Mouse (Mus musculus) neural tube, embryonic 11.5 days (tissue): ENCODE data around the gene Med23. TPM values are rescaled to one million over a fixed set of nuclear protein-coding genes. Genes with fewer than 3 reads are reported as not detected.
A peak's percentile ranks its signal among the peaks of the same experiment; 100 is the strongest.

Experiments used
- ATAC-seq: fragments of 200-750 bp; cut with Nextera tagmentation; 2 replicates; pipeline ENCODE4 v1.8.0; 2017; ENCODE audit warnings: moderate number of reproducible peaks, mild to moderate bottlenecking, moderate TSS enrichment, moderate library complexity; ENCODE audit not compliant: insufficient read depth, low FRiP score, low TSS enrichment
- DNase-seq: peaks from one replicate; pipeline ENCODE4 v3.0.0-alpha.2; 2015; ENCODE audit warnings: low spot score
- H3K27ac ChIP-seq: fragments of 300-500 bp; sonication (generic); 2 replicates; pipeline ENCODE4 v1.5.1; 2014; ENCODE audit warnings: low read depth, mild to moderate bottlenecking, low read length
- H3K27me3 ChIP-seq: fragments of 300-500 bp; sonication (generic); 2 replicates; pipeline ENCODE4 v1.6.1; 2014; ENCODE audit warnings: mild to moderate bottlenecking, low read length, mixed read lengths; ENCODE audit not compliant: control insufficient read depth, insufficient read depth
- H3K36me3 ChIP-seq: fragments of 300-500 bp; sonication (generic); 2 replicates; pipeline ENCODE4 v1.6.1; 2014; ENCODE audit warnings: mild to moderate bottlenecking, low read length, moderate library complexity, mixed read lengths; ENCODE audit not compliant: control insufficient read depth, insufficient read depth
- H3K4me1 ChIP-seq: fragments of 300-500 bp; sonication (generic); 2 replicates; pipeline ENCODE4 v1.6.1; 2014; ENCODE audit warnings: low read length, mixed read lengths; ENCODE audit not compliant: control insufficient read depth, insufficient read depth
- H3K4me2 ChIP-seq: fragments of 300-500 bp; sonication (generic); 2 replicates; pipeline ENCODE4 v1.6.1; 2014; ENCODE audit warnings: low read depth, mild to moderate bottlenecking, moderate library complexity
- H3K4me3 ChIP-seq: fragments of 300-500 bp; sonication (generic); 2 replicates; pipeline ENCODE4 v1.5.1; 2014; ENCODE audit warnings: low read depth, low read length
- H3K9ac ChIP-seq: fragments of 300-500 bp; sonication (generic); 2 replicates; pipeline ENCODE4 v1.6.1; 2014; ENCODE audit warnings: mild to moderate bottlenecking, low read length
- H3K9me3 ChIP-seq: fragments of 300-500 bp; sonication (generic); 2 replicates; pipeline ENCODE4 v1.6.1; 2016; ENCODE audit warnings: low read length; ENCODE audit not compliant: control insufficient read depth
- WGBS: fragments of 180-500 bp; shearing (Covaris S2); extraction: QIAGEN DNeasy Blood & Tissue Kit; methylation state at CpG from one replicate; pipeline ENCODE4 v1.1.7; 2014; 5-methylcytosine and 5-hydroxymethylcytosine counted together
- polyA plus RNA-seq: library from polyadenylated mRNA; unstranded; fragments of >200 nt; fragmentation: Nextera tagmentation; extraction: Ambion mirVana; gene quantifications from 2 replicates; pipeline ENCODE4 v1.2.1, GENCODE M21; 2014

The Med23 gene
- polyA plus RNA-seq, 1 experiment from 2014 or later, result 32.9 TPM

DNA sequence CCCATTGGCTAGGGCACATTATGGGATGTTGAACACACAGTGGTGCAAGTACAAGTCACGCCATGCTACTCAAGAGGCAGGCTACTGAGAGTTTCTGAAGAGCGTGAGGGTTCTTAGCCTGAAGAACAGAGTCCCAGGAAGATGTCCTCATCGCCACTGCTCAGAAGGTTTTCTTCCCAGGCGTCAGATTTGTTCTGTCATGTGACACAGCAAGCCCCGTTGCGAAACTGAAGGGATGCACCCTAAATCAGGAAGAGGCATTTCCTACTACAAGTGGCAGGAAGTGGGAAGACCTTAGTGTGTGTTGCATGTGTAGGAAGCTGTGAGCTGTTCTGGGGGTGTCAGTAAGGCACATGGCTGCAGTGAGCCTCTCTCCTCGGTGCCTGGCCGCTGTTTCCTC, 41.4 kb downstream of the Med23 start:
- Histone ChIP-seq H3K27ac (no peak overlapping the region), H3K27me3 (no peaks in the 10 kb centered on the region), H3K9me3 (no peaks in the 10 kb centered on the region), H3K4me3 (no peak overlapping the region), H3K36me3 (peaks cover 13% of the 10 kb centered on the region), H3K4me2 (no peak overlapping the region), H3K9ac (no peak overlapping the region), H3K4me1 (no peaks in the 10 kb centered on the region)
- DNase-seq, result no peak
- no peak for ATAC-seq
- 96% methylated on average over 8 of the region's 8 CpGs for WGBS

- H3K9me3 ChIP-seq, result no peaks in the 10 kb centered on the region
- H3K27ac ChIP-seq, result no peak overlapping the region
- H3K9ac ChIP-seq, result no peak overlapping the region
- ATAC-seq (no peak), DNase-seq (no peak)
- H3K27me3 ChIP-seq, result no peaks in the 10 kb centered on the region
- no peaks in the 10 kb centered on the region for H3K4me1 ChIP-seq
- 94% methylated on average over 14 of the region's 14 CpGs for WGBS
- no peak overlapping the region for H3K4me2 ChIP-seq
- H3K4me3 ChIP-seq, result no peak overlapping the region
- H3K36me3 ChIP-seq, result peaks cover 11% of the 10 kb centered on the region
These were observed 42.8 kb downstream of the Med23 start for GRCm38 (mm10) chr10:24912576-24912975.

DNA sequence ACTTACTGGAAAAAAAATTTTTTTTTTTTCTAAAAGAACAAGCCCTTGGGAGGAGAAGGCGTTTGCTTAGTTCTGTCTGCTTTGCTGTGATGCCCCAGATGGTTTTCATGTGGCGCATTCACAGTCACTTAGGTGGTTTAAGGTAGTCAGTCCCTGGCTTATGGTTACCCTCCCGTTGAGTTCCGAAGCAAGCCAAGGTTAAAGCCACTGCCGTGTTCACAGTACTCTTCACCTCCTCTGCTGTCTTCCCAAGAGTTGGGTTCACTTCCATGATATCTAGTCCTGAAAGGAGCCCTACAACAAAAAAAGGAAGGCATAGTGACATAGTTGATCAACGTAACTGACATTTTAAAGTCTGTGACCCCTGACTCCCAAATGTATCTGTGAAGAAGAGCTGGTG, 45.7 kb downstream of the Med23 start:
- Histone ChIP-seq H3K27ac (no peak overlapping the region), H3K4me1 (no peaks in the 10 kb centered on the region), H3K36me3 (peaks cover 3% of the 10 kb centered on the region), H3K4me2 (no peak overlapping the region), H3K27me3 (no peaks in the 10 kb centered on the region), H3K9me3 (no peaks in the 10 kb centered on the region), H3K4me3 (no peak overlapping the region), H3K9ac (no peak overlapping the region)
- 90% methylated on average over 6 of the region's 6 CpGs for WGBS
- no peak for DNase-seq
- no peak for ATAC-seq

- no peak overlapping the region for H3K9ac ChIP-seq
- H3K4me2 ChIP-seq, result no peak overlapping the region
- WGBS, result 57% methylated on average over 4 of the region's 4 CpGs
- H3K4me1 ChIP-seq, result peaks cover 13% of the 10 kb centered on the region
- H3K27me3 ChIP-seq, result no peaks in the 10 kb centered on the region
- DNase-seq (no peak), ATAC-seq (no peak)
- no peaks in the 10 kb centered on the region for H3K9me3 ChIP-seq
- H3K36me3 ChIP-seq, result no peaks in the 10 kb centered on the region
- H3K4me3 ChIP-seq, result no peak overlapping the region
- H3K27ac ChIP-seq, result no peak overlapping the region
These were observed 53.2 kb downstream of the Med23 start for GRCm38 (mm10) chr10:24922977-24923376.

DNA sequence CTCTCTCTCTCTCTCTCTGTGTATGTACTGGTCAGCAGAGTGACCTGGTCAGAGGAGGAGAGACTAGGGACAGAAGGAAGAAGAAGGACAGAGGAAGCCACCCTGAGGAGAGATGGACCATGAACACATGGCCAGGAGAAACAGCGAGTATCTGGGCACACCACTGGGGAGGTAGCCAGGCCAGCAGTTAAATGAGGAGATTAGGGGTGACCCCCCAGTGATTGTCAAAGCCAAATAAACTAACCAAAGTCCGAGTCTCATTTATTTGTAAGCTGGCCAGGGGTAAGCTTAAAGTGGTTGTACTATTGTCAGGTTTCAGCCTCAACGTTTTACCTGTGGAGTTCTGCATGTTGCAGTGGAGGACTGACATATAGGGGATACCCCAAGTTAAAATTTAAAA, 54.5 kb downstream of the Med23 start:
- WGBS, result 77% methylated on average over 3 of the region's 3 CpGs
- Histone ChIP-seq H3K9ac (no peak overlapping the region), H3K4me3 (no peak overlapping the region), H3K27me3 (no peaks in the 10 kb centered on the region), H3K9me3 (no peaks in the 10 kb centered on the region), H3K4me2 (no peak overlapping the region), H3K27ac (no peak overlapping the region), H3K4me1 (peaks cover 16% of the 10 kb centered on the region), H3K36me3 (no peaks in the 10 kb centered on the region)
- DNase-seq (no peak), ATAC-seq (no peak)

DNA sequence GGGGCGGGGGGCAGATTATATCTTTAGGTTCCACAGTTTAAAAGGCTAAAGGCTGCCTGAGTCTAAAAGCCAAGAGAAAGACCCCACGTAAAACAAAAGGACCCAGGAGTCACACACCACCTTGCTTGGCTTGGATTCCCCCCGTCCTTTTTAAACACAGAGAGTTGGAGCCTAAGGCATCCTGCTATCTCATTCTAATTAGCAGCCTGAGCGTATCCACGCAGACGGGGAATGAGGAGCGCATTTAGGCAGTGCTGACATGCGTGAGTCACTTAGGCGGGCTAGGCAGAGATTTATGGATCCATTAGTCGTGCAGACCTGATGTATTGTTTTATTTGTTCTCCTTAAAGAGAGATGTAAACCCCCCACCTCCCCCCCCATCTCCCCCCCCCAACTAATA, 56.6 kb downstream of the Med23 start:
- no peak overlapping the region for H3K4me3 ChIP-seq
- WGBS, result 11% methylated on average over 10 of the region's 10 CpGs
- H3K9me3 ChIP-seq, result no peaks in the 10 kb centered on the region
- no peaks in the 10 kb centered on the region for H3K36me3 ChIP-seq
- no peak overlapping the region for H3K9ac ChIP-seq
- H3K4me2 ChIP-seq, result no peak overlapping the region
- DNase-seq, result peak; percentile 51
- peaks cover 16% of the 10 kb centered on the region for H3K4me1 ChIP-seq
- no peak overlapping the region for H3K27ac ChIP-seq
- ATAC-seq, result peak; percentile 75
- H3K27me3 ChIP-seq, result no peaks in the 10 kb centered on the region

DNA sequence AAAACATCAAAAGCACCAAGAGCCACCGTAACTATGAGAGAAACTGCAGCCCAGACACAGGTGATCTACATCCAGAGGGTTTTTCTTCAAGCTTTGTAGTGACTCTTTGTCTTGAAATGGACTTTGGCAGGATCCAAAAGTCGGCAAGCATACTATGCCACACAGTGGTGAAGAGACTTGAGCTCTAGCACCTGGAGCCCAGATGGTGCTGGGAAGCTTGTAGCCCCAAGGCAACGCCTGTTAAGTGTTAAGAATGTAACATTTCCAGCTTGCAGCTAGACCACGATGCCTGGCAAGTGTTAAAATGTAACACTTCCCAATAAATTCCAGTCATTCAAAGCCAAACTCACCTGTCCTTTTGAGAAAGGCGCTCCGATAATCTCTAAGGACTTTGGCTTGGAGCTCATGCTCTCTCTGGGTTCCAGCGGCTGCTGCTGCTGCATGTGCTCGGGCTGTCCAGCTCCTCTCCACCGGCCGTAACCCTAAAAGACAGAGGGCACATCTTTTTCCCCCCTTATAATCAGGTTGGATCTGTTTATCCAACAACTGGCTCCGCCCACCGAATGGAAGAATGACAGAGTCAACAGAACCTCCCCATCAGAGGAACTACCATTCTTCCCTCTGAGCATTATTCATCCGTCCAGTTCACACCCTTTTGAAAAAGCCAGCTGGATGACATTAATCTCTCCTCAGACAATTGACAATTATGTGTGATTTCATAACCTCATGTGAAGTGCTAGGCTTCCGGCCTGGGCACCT, 57.4 kb downstream of the Med23 start, which contains the start of gene Arg1:
TSS of gene Arg1 (minus strand) at position 523 of the 759 bp plus-strand sequence.
- Histone ChIP-seq H3K36me3 (no peaks in the 10 kb centered on the region), H3K27me3 (no peaks in the 10 kb centered on the region), H3K4me3 (no peak within 1 kb of the TSS), H3K27ac (no peak within 1 kb of the TSS), H3K9me3 (no peaks in the 10 kb centered on the region), H3K4me1 (peaks cover 16% of the 10 kb centered on the region), H3K9ac (no peak within 1 kb of the TSS), H3K4me2 (peak within 1 kb of the TSS; percentile 30)
- WGBS, result 26% methylated on average over 14 of the region's 14 CpGs
- DNase-seq (peak; percentile 66), ATAC-seq (peak; percentile 48)

DNA sequence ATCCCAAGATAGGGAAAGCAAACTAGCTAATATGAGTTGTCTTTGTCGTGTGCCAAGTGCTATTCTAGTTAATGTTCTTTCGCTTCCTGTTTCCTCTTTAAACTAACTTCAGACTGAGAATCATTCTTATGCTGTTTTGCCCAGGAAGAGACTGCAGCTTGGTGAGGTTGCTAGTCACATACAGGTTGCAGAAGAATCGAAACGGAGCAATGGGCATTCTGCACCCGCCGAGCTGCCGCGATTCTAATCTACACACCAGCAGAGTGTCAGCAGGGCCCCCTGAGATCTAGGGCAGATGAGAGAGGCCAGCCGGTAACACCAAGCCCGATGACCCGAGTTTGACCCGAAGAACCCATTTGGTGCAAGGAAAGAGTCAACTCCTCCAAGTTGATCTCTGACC, 58.3 kb downstream of the Med23 start:
- Histone ChIP-seq H3K9ac (no peak overlapping the region), H3K4me2 (no peak overlapping the region), H3K27ac (no peak overlapping the region), H3K9me3 (no peaks in the 10 kb centered on the region), H3K4me1 (peaks cover 16% of the 10 kb centered on the region), H3K36me3 (no peaks in the 10 kb centered on the region), H3K4me3 (no peak overlapping the region), H3K27me3 (no peaks in the 10 kb centered on the region)
- 9% methylated on average over 12 of the region's 12 CpGs for WGBS
- DNase-seq (peak; percentile 39), ATAC-seq (no peak)

- no peak for ATAC-seq
- Histone ChIP-seq H3K27me3 (no peaks in the 10 kb centered on the region), H3K27ac (no peak overlapping the region), H3K9ac (no peak overlapping the region), H3K4me3 (no peak overlapping the region), H3K4me1 (peaks cover 16% of the 10 kb centered on the region), H3K36me3 (no peaks in the 10 kb centered on the region), H3K9me3 (no peaks in the 10 kb centered on the region), H3K4me2 (no peak overlapping the region)
- WGBS, result 85% methylated on average over 6 of the region's 6 CpGs
- no peak for DNase-seq
These were observed 60.4 kb downstream of the Med23 start for GRCm38 (mm10) chr10:24930143-24930542.
